Mouse (Mus musculus) Patski (cell line): Measurements from ENCODE around the gene Slc27a4. TPM values are rescaled to one million over a fixed set of nuclear protein-coding genes. Genes with fewer than 3 reads are reported as not detected.

Experiments used
- ATAC-seq: fragments of 100-300 bp; one replicate; pipeline ENCODE4 v1.8.0; 2021
- CTCF ChIA-PET: fragments of 350-600 bp; sonication (Branson Sonifier 250); formaldehyde crosslinking; loops from one replicate; lab custom pipeline; 2022; ENCODE audit warnings: inconsistent platforms; lab: Charles Lee
- POLR2A ChIA-PET: fragments of 350-600 bp; sonication (Branson Sonifier 250); formaldehyde crosslinking; loops from one replicate; lab custom pipeline; 2022; ENCODE audit warnings: antibody characterized with exemption, inconsistent platforms; lab: Charles Lee
- DNase-seq: peaks from one replicate; pipeline ENCODE4 v3.0.0-alpha.2; 2011; ENCODE audit warnings: low read depth, low spot score
- H3K27me3 ChIP-seq: fragments of 371-371 bp; one replicate; pipeline ENCODE4 v1.5.1; 2021
- CTCF ChIP-seq: fragments of 100-300 bp; IDR thresholded peaks from one replicate; pipeline ENCODE4 v1.5.1; 2021
- in situ Hi-C: fragments of 300-500 bp; cut with MboI; formaldehyde crosslinking; loops from 3 replicates; pipeline ENCODE4 v1.11.1; 2018; ENCODE audit warnings: low pct_unique_long_range_greater_than_20kb, mixed read lengths
- polyA plus RNA-seq: library from polyadenylated mRNA; unstranded; gene quantifications from one replicate; pipeline ENCODE4 v1.2.3, GENCODE M21; 2021

The Slc27a4 gene
- polyA plus RNA-seq, 1 experiment from 2014 or later: 31.4 TPM

- no peaks in the 10 kb centered on the region for H3K27me3 ChIP-seq
- ChIA-PET CTCF (interaction anchor here (1.1 to 1.2 kb wide), 2 partner anchors 38 to 90 kb away, joined by 3 to 4 read pairs; no protein-coding TSS in a partner anchor), POLR2A (no interaction called here)
- in situ Hi-C loops: no loop called here
- DNase-seq: no peak
- ATAC-seq: no peak
- no peak for TF ChIP-seq CTCF
These were observed 53.3 kb downstream of the Slc27a4 start for GRCm38 (mm10) chr2:29855585-29856210.

GRCm38 (mm10) chr2:29856451-29857260 lies 54.2 kb downstream of the Slc27a4 start:
- ChIA-PET CTCF (interaction anchor here (1.1 to 2.0 kb wide), 2 partner anchors 10 to 39 kb away, joined by 4 to 5 read pairs; no protein-coding TSS in a partner anchor), POLR2A (interaction anchor here (0.5 kb wide), 1 partner anchor 42 kb away, joined by 4 read pairs; no protein-coding TSS in a partner anchor)
- DNase-seq: no peak
- in situ Hi-C loops: no loop called here
- no peak for ATAC-seq
- TF ChIP-seq CTCF: no peak
- H3K27me3 ChIP-seq: no peaks in the 10 kb centered on the region

GRCm38 (mm10) chr2:29857341-29857740 lies 54.9 kb downstream of the Slc27a4 start:
- ChIA-PET CTCF (interaction anchor here (1.7 to 2.0 kb wide), 3 partner anchors 10 to 92 kb away, joined by 4 to 6 read pairs (median 5); no protein-coding TSS in a partner anchor), POLR2A (no interaction called here)
- H3K27me3 ChIP-seq: no peaks in the 10 kb centered on the region
- DNase-seq (peak; percentile 20), ATAC-seq (no peak)
- TF ChIP-seq CTCF: no peak
- in situ Hi-C loops: no loop called here

GRCm38 (mm10) chr2:29857967-29858366 lies 55.5 kb downstream of the Slc27a4 start:
- no peak for ATAC-seq
- no peaks in the 10 kb centered on the region for H3K27me3 ChIP-seq
- DNase-seq: no peak
- in situ Hi-C loops: no loop called here
- no peak for TF ChIP-seq CTCF
- CTCF ChIA-PET: interaction anchor here (0.8 to 2.0 kb wide), 6 partner anchors 9 to 93 kb away, joined by 3 to 6 read pairs (median 4); no protein-coding TSS in a partner anchor
- POLR2A ChIA-PET: no interaction called here

- peak; percentile 78 for TF ChIP-seq CTCF
- CTCF ChIA-PET: interaction anchor here (0.8 to 2.0 kb wide), 9 partner anchors 8 to 94 kb away, joined by 3 to 6 read pairs (median 4); no protein-coding TSS in a partner anchor
- POLR2A ChIA-PET: interaction anchor here (1.0 kb wide), 1 partner anchor 31 kb away, joined by 3 read pairs; no protein-coding TSS in a partner anchor
- in situ Hi-C loops: no loop called here
- H3K27me3 ChIP-seq: no peaks in the 10 kb centered on the region
- no peak for DNase-seq
- ATAC-seq: no peak
These were observed 56.5 kb downstream of the Slc27a4 start for GRCm38 (mm10) chr2:29858748-29859473.

- ATAC-seq: peak; percentile 66
- POLR2A ChIA-PET: no interaction called here
- in situ Hi-C loops: no loop called here
- TF ChIP-seq CTCF: no peak
- H3K27me3 ChIP-seq: no peaks in the 10 kb centered on the region
- peak; percentile 92 for DNase-seq
- CTCF ChIA-PET: interaction anchor here (1.0 to 2.2 kb wide), 3 partner anchors 36 to 48 kb away, joined by 3 to 8 read pairs (median 3); no protein-coding TSS in a partner anchor
These were observed 62.7 kb downstream of the Slc27a4 start for GRCm38 (mm10) chr2:29865125-29865524.

Other genes starting within 250 kb of the Slc27a4 start
- 45.4 TPM for gene Rapgef1, start 182.9 kb upstream of the Slc27a4 start, polyA plus RNA-seq
- 0.49 TPM for gene Gm13420, start 50.9 kb upstream of the Slc27a4 start, polyA plus RNA-seq
- 0.18 TPM for gene Gm13547, start 43.3 kb upstream of the Slc27a4 start, polyA plus RNA-seq
- gene Coq4, start 15.1 kb upstream of the Slc27a4 start, polyA plus RNA-seq: 28.7 TPM
- 52.9 TPM for gene Trub2, start 14.1 kb upstream of the Slc27a4 start, polyA plus RNA-seq
- 50.0 TPM for gene Urm1, start 17.4 kb downstream of the Slc27a4 start, polyA plus RNA-seq
- 12.0 TPM for gene Cercam, start 66.5 kb downstream of the Slc27a4 start, polyA plus RNA-seq
- gene Odf2, start 86.6 kb downstream of the Slc27a4 start, polyA plus RNA-seq: 59.7 TPM
- 30.3 TPM for gene Gle1, start 132.8 kb downstream of the Slc27a4 start, polyA plus RNA-seq
- gene Sptan1, start 162.9 kb downstream of the Slc27a4 start, polyA plus RNA-seq: 597 TPM
- gene Wdr34, start 246.2 kb downstream of the Slc27a4 start, polyA plus RNA-seq: 63.5 TPM